Mouse (Mus musculus): ENCODE measurements around the gene Hist1h2ab. TPM values are rescaled to one million over a fixed set of nuclear protein-coding genes. Genes with fewer than 3 reads are reported as not detected.
"Not testable (repeated sequence)": the region's sequence is repeated elsewhere in the genome, so short reads cannot be mapped to it uniquely, and the experiment has no call there.

Hist1h2ab gene
- polyA plus RNA-seq, 1 experiment from 2014 or later: 13.5 TPM

- Histone ChIP-seq H3K9me3 (ENCODE audit: control insufficient read depth, low read length) (no peaks in the 10 kb centered on the region), H3K4me2 (ENCODE audit: low read length) (peak overlapping the region; percentile 69), H3K4me3 (replicated peaks; ENCODE audit: low read depth, low read length) (peak overlapping the region; percentile 31), H3K27ac (replicated peaks; ENCODE audit: low read depth, low read length) (peak overlapping the region; percentile 88), H3K9ac (replicated peaks; ENCODE audit: low read length) (peak overlapping the region; percentile 36), H3K27me3 (ENCODE audit: control insufficient read depth, insufficient read depth, low read length) (no peaks in the 10 kb centered on the region), H3K36me3 (ENCODE audit: control insufficient read depth, insufficient read depth, low read length) (no peaks in the 10 kb centered on the region), H3K4me1 (ENCODE audit: control insufficient read depth, insufficient read depth, low read length) (peaks cover 15% of the 10 kb centered on the region)
- 2% methylated on average over 9 of the region's 13 CpGs for WGBS
- no peak for ATAC-seq (ENCODE audit: low FRiP score, low TSS enrichment)
- DNase-seq: no peak
These were observed 3.6 kb upstream of the Hist1h2ab start for GRCm38 (mm10) chr13:23747081-23747891.

GRCm38 (mm10) chr13:23747892-23748288 lies 3.0 kb upstream of the Hist1h2ab start:
- ATAC-seq (ENCODE audit: low FRiP score, low TSS enrichment) (no peak), DNase-seq (no peak)
- H3K27ac ChIP-seq (replicated peaks; ENCODE audit: low read depth, low read length): no peak overlapping the region
- H3K4me3 ChIP-seq (replicated peaks; ENCODE audit: low read depth, low read length): no peak overlapping the region
- peaks cover 15% of the 10 kb centered on the region for H3K4me1 ChIP-seq (ENCODE audit: control insufficient read depth, insufficient read depth, low read length)
- H3K4me2 ChIP-seq (ENCODE audit: low read length): peak overlapping the region; percentile 69; the same call in 1 of the 2 replicates
- no peaks in the 10 kb centered on the region for H3K9me3 ChIP-seq (ENCODE audit: control insufficient read depth, low read length)
- H3K27me3 ChIP-seq (ENCODE audit: control insufficient read depth, insufficient read depth, low read length): no peaks in the 10 kb centered on the region
- 6% methylated on average over 4 of the region's 4 CpGs for WGBS
- no peak overlapping the region for H3K9ac ChIP-seq (replicated peaks; ENCODE audit: low read length)
- H3K36me3 ChIP-seq (ENCODE audit: control insufficient read depth, insufficient read depth, low read length): no peaks in the 10 kb centered on the region

GRCm38 (mm10) chr13:23749563-23750121 lies 1.3 kb upstream of the Hist1h2ab start:
- Histone ChIP-seq H3K27ac (replicated peaks; ENCODE audit: low read depth, low read length) (no peak overlapping the region; the same call in 1 of the 2 replicates), H3K9ac (replicated peaks; ENCODE audit: low read length) (no peak overlapping the region), H3K36me3 (ENCODE audit: control insufficient read depth, insufficient read depth, low read length) (no peaks in the 10 kb centered on the region), H3K4me2 (ENCODE audit: low read length) (0 out of 2 replicates have a peak overlapping the region, but pooled peaks have one; percentile 19), H3K4me3 (replicated peaks; ENCODE audit: low read depth, low read length) (no peak overlapping the region), H3K27me3 (ENCODE audit: control insufficient read depth, insufficient read depth, low read length) (no peaks in the 10 kb centered on the region), H3K9me3 (ENCODE audit: control insufficient read depth, low read length) (no peaks in the 10 kb centered on the region), H3K4me1 (ENCODE audit: control insufficient read depth, insufficient read depth, low read length) (peaks cover 15% of the 10 kb centered on the region)
- no peak for ATAC-seq (ENCODE audit: low FRiP score, low TSS enrichment)
- 92% methylated on average over 5 of the region's 5 CpGs for WGBS
- DNase-seq: no peak

GRCm38 (mm10) chr13:23751478-23751956 lies 591 bp downstream of the Hist1h2ab start:
- Histone ChIP-seq H3K9ac (replicated peaks; ENCODE audit: low read length) (no peak overlapping the region; the same call in 1 of the 2 replicates), H3K4me3 (replicated peaks; ENCODE audit: low read depth, low read length) (peak overlapping the region; percentile 40), H3K9me3 (ENCODE audit: control insufficient read depth, low read length) (no peaks in the 10 kb centered on the region), H3K27ac (replicated peaks; ENCODE audit: low read depth, low read length) (peak overlapping the region; percentile 90), H3K4me2 (ENCODE audit: low read length) (peak overlapping the region; percentile 67), H3K4me1 (ENCODE audit: control insufficient read depth, insufficient read depth, low read length) (peaks cover 12% of the 10 kb centered on the region), H3K27me3 (ENCODE audit: control insufficient read depth, insufficient read depth, low read length) (no peaks in the 10 kb centered on the region), H3K36me3 (ENCODE audit: control insufficient read depth, insufficient read depth, low read length) (no peaks in the 10 kb centered on the region)
- ATAC-seq (ENCODE audit: low FRiP score, low TSS enrichment) (0 out of 2 replicates have a peak, but pooled peaks have one; percentile 15), DNase-seq (peak; percentile 34)
- WGBS: 1% methylated on average over 11 of the region's 11 CpGs

- not testable (repeated sequence) for H3K36me3 ChIP-seq (ENCODE audit: control insufficient read depth, insufficient read depth, low read length); H3K27me3 ChIP-seq (ENCODE audit: control insufficient read depth, insufficient read depth, low read length); H3K9me3 ChIP-seq (ENCODE audit: control insufficient read depth, low read length)
- Histone ChIP-seq H3K9ac (replicated peaks; ENCODE audit: low read length) (peak within 1 kb of the TSS; percentile 26; the same call in 1 of the 2 replicates), H3K4me1 (ENCODE audit: control insufficient read depth, insufficient read depth, low read length) (peaks cover 10% of the 10 kb centered on the region), H3K27ac (replicated peaks; ENCODE audit: low read depth, low read length) (peak within 1 kb of the TSS; percentile 90), H3K4me3 (replicated peaks; ENCODE audit: low read depth, low read length) (peak within 1 kb of the TSS; percentile 40), H3K4me2 (ENCODE audit: low read length) (peak within 1 kb of the TSS; percentile 67)
- DNase-seq (peak; percentile 96), ATAC-seq (ENCODE audit: low FRiP score, low TSS enrichment) (peak; percentile 79)
- WGBS: 0% methylated on average over 16 of the region's 47 CpGs
These were observed 1.3 kb downstream of the Hist1h2ab start, which contains the start of gene Hist1h3b for GRCm38 (mm10) chr13:23752067-23752741. Gene Hist1h3b, plus strand, starts transcription at chr13:23752267.

GRCm38 (mm10) chr13:23752742-23753172 lies 1.8 kb downstream of the Hist1h2ab start:
- H3K27ac ChIP-seq (replicated peaks; ENCODE audit: low read depth, low read length): no peak overlapping the region
- H3K4me2 ChIP-seq (ENCODE audit: low read length): peak overlapping the region; percentile 46
- no peak overlapping the region; the same call in 1 of the 2 replicates for H3K9ac ChIP-seq (replicated peaks; ENCODE audit: low read length)
- no peaks in the 10 kb centered on the region for H3K36me3 ChIP-seq (ENCODE audit: control insufficient read depth, insufficient read depth, low read length)
- peaks cover 12% of the 10 kb centered on the region for H3K4me1 ChIP-seq (ENCODE audit: control insufficient read depth, insufficient read depth, low read length)
- H3K9me3 ChIP-seq (ENCODE audit: control insufficient read depth, low read length): no peaks in the 10 kb centered on the region
- WGBS: under 1% methylated on average over 6 of the region's 6 CpGs
- no peak for DNase-seq
- H3K4me3 ChIP-seq (replicated peaks; ENCODE audit: low read depth, low read length): 0 out of 2 replicates have a peak overlapping the region, but pooled peaks have one; percentile 10
- H3K27me3 ChIP-seq (ENCODE audit: control insufficient read depth, insufficient read depth, low read length): no peaks in the 10 kb centered on the region
- ATAC-seq (ENCODE audit: low FRiP score, low TSS enrichment): no peak

GRCm38 (mm10) chr13:23753314-23754078 lies 2.6 kb downstream of the Hist1h2ab start:
- Histone ChIP-seq H3K36me3 (ENCODE audit: control insufficient read depth, insufficient read depth, low read length) (no peaks in the 10 kb centered on the region), H3K4me3 (replicated peaks; ENCODE audit: low read depth, low read length) (no peak overlapping the region), H3K9ac (replicated peaks; ENCODE audit: low read length) (no peak overlapping the region), H3K4me2 (ENCODE audit: low read length) (0 out of 2 replicates have a peak overlapping the region, but pooled peaks have one; percentile 10), H3K27ac (replicated peaks; ENCODE audit: low read depth, low read length) (no peak overlapping the region), H3K4me1 (ENCODE audit: control insufficient read depth, insufficient read depth, low read length) (peaks cover 9% of the 10 kb centered on the region), H3K9me3 (ENCODE audit: control insufficient read depth, low read length) (no peaks in the 10 kb centered on the region), H3K27me3 (ENCODE audit: control insufficient read depth, insufficient read depth, low read length) (no peaks in the 10 kb centered on the region)
- ATAC-seq (ENCODE audit: low FRiP score, low TSS enrichment) (no peak), DNase-seq (no peak)
- WGBS: 56% methylated on average over 4 of the region's 4 CpGs

GRCm38 (mm10) chr13:23755000-23755399 lies 4.1 kb downstream of the Hist1h2ab start:
- Histone ChIP-seq H3K27ac (replicated peaks; ENCODE audit: low read depth, low read length) (no peak overlapping the region), H3K27me3 (ENCODE audit: control insufficient read depth, insufficient read depth, low read length) (no peaks in the 10 kb centered on the region), H3K9ac (replicated peaks; ENCODE audit: low read length) (no peak overlapping the region), H3K9me3 (ENCODE audit: control insufficient read depth, low read length) (no peaks in the 10 kb centered on the region), H3K4me3 (replicated peaks; ENCODE audit: low read depth, low read length) (no peak overlapping the region), H3K36me3 (ENCODE audit: control insufficient read depth, insufficient read depth, low read length) (no peaks in the 10 kb centered on the region), H3K4me2 (ENCODE audit: low read length) (no peak overlapping the region), H3K4me1 (ENCODE audit: control insufficient read depth, insufficient read depth, low read length) (peaks cover 11% of the 10 kb centered on the region)
- ATAC-seq (ENCODE audit: low FRiP score, low TSS enrichment) (no peak), DNase-seq (no peak)
